Mouse (Mus musculus): ENCODE data around the gene Tmc5. TPM values are rescaled to one million over a fixed set of nuclear protein-coding genes. Genes with fewer than 3 reads are reported as not detected.

Gene Tmc5
- polyA plus RNA-seq, 1 experiment from 2014 or later = 0.19 TPM

DNA sequence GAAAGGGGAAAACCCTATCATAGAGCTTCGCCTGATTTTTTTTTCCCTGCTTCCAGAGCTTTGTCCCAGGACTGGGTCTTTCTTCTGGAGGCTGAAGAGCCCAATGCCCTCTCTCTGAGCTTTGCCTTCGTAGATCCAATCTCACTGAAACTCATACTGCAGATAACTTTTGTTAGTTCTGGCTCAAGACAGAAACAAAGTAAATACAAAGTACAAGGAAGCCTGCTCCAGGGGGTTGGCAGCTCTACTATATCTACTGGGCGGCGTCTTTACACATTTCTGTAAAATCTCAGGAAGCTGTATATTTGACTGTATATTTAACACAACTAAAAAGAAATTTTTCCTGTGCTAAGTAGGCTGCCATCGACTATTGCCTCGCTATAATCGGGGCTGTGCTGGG lies 13.3 kb upstream of the Tmc5 start:
- Histone ChIP-seq H3K36me3 (ENCODE audit: control insufficient read depth, insufficient read depth, low read length) (no peaks in the 10 kb centered on the region), H3K9ac (replicated peaks; ENCODE audit: low read depth, low read length) (no peak overlapping the region), H3K9me3 (ENCODE audit: control insufficient read depth, low read length) (no peaks in the 10 kb centered on the region), H3K27ac (ENCODE audit: low read depth, low read length) (no peak overlapping the region), H3K4me2 (ENCODE audit: low read depth, low read length) (peak overlapping the region; percentile 71), H3K27me3 (ENCODE audit: control insufficient read depth, insufficient read depth, low read length) (no peaks in the 10 kb centered on the region), H3K4me1 (ENCODE audit: control insufficient read depth, insufficient read depth, low read length) (no peaks in the 10 kb centered on the region), H3K4me3 (ENCODE audit: low read depth, low read length) (peak overlapping the region; percentile 68)
- no peak for ATAC-seq (ENCODE audit: low read depth)
- WGBS = 17% methylated on average over 7 of the region's 7 CpGs

DNA sequence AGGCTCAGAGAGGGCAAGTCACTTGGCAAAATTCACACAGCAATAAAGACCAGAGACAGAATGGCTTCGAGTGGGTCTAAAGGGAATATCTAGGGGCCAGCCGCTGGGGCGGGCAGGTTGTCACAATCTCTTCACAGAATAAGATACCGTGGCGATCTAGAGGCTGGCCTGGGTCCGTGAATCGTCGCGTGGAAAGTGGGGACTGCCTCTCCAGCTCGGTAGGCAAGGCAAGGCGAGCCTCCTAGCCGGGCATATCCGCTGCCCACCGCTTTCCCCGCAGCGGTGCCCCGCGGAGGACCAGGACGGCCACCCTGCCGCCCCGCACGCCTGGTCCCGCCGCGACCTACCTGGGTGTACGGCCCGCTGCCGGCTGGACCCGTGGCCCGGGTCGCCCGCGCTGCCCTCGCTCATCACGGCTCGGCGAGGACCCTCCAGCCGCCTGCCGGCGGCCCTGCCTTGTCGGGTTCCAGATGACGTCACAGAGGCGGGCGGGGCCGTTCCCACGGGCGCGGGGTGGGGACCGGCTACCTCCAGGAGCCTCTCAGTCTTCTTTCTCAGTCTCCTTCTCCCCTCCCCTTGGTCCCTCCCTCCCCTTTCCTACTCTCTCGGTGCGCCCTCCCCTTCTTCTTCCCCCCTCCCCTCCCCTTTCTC lies 12.7 kb upstream of the Tmc5 start, which contains the start of gene Tmc7:
Gene Tmc7, minus strand, starts transcription at position 480 of the 651 bp plus-strand sequence.
- Histone ChIP-seq H3K36me3 (ENCODE audit: control insufficient read depth, insufficient read depth, low read length) (no peaks in the 10 kb centered on the region), H3K27me3 (ENCODE audit: control insufficient read depth, insufficient read depth, low read length) (no peaks in the 10 kb centered on the region), H3K9me3 (ENCODE audit: control insufficient read depth, low read length) (no peaks in the 10 kb centered on the region), H3K4me1 (ENCODE audit: control insufficient read depth, insufficient read depth, low read length) (no peaks in the 10 kb centered on the region), H3K4me3 (ENCODE audit: low read depth, low read length) (peak within 1 kb of the TSS; percentile 68), H3K4me2 (ENCODE audit: low read depth, low read length) (peak within 1 kb of the TSS; percentile 71), H3K27ac (ENCODE audit: low read depth, low read length) (peak within 1 kb of the TSS; percentile 48), H3K9ac (replicated peaks; ENCODE audit: low read depth, low read length) (peak within 1 kb of the TSS; percentile 75)
- under 1% methylated on average over 40 of the region's 51 CpGs for WGBS
- peak; percentile 93 for ATAC-seq (ENCODE audit: low read depth)

DNA sequence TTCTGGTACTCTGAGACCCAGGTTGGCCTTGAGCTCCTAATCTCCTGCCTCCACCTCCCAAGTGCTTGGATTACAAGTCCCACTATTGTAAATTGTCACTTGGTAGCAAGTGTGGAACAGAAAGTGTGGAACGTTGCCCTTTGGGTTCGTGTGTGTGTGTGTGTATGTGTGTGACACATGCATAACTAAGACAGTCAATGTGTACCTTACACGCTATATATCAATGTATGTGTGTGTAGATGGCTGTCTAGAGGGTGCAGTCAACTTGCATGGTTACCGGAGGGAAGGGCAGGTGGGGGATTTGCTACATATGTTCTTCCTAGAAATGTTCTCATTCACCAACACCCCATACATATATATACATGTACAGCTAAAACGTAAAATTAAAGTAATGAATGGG lies 12.2 kb upstream of the Tmc5 start:
- Histone ChIP-seq H3K36me3 (ENCODE audit: control insufficient read depth, insufficient read depth, low read length) (no peaks in the 10 kb centered on the region), H3K4me2 (ENCODE audit: low read depth, low read length) (peak overlapping the region; percentile 71; the same call in 1 of the 2 replicates), H3K4me3 (ENCODE audit: low read depth, low read length) (peak overlapping the region; percentile 68; the same call in 1 of the 2 replicates), H3K9me3 (ENCODE audit: control insufficient read depth, low read length) (no peaks in the 10 kb centered on the region), H3K27ac (ENCODE audit: low read depth, low read length) (no peak overlapping the region), H3K4me1 (ENCODE audit: control insufficient read depth, insufficient read depth, low read length) (no peaks in the 10 kb centered on the region), H3K27me3 (ENCODE audit: control insufficient read depth, insufficient read depth, low read length) (no peaks in the 10 kb centered on the region), H3K9ac (replicated peaks; ENCODE audit: low read depth, low read length) (peak overlapping the region; percentile 75; the same call in 1 of the 2 replicates)
- no peak; the same call in 1 of the 2 replicates for ATAC-seq (ENCODE audit: low read depth)
- WGBS = 65% methylated on average over 5 of the region's 5 CpGs

DNA sequence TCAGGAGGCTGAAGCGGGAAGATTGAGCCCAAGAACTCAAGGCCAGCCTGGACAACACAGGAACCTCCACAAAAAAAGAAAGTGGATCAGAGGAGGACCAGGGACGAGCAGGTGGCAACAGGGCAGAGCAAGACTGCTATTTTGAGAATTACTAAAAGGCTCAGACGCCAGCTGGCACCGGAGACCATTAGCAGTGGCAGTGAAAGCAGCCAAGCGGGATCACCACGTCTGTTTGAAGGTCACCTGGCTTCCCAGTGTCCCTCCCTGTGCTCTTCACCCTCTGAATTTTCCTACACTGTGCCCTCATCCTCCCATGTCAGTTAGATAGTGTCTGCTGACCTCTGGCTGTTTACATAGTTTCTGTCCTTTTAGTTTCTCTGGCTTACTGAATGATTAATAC lies 11.2 kb upstream of the Tmc5 start:
- Histone ChIP-seq H3K9me3 (ENCODE audit: control insufficient read depth, low read length) (no peaks in the 10 kb centered on the region), H3K36me3 (ENCODE audit: control insufficient read depth, insufficient read depth, low read length) (no peaks in the 10 kb centered on the region), H3K9ac (replicated peaks; ENCODE audit: low read depth, low read length) (no peak overlapping the region), H3K4me1 (ENCODE audit: control insufficient read depth, insufficient read depth, low read length) (no peaks in the 10 kb centered on the region), H3K4me2 (ENCODE audit: low read depth, low read length) (no peak overlapping the region), H3K27me3 (ENCODE audit: control insufficient read depth, insufficient read depth, low read length) (no peaks in the 10 kb centered on the region), H3K27ac (ENCODE audit: low read depth, low read length) (no peak overlapping the region), H3K4me3 (ENCODE audit: low read depth, low read length) (no peak overlapping the region)
- WGBS = 52% methylated on average over 6 of the region's 6 CpGs
- ATAC-seq (ENCODE audit: low read depth) = no peak

DNA sequence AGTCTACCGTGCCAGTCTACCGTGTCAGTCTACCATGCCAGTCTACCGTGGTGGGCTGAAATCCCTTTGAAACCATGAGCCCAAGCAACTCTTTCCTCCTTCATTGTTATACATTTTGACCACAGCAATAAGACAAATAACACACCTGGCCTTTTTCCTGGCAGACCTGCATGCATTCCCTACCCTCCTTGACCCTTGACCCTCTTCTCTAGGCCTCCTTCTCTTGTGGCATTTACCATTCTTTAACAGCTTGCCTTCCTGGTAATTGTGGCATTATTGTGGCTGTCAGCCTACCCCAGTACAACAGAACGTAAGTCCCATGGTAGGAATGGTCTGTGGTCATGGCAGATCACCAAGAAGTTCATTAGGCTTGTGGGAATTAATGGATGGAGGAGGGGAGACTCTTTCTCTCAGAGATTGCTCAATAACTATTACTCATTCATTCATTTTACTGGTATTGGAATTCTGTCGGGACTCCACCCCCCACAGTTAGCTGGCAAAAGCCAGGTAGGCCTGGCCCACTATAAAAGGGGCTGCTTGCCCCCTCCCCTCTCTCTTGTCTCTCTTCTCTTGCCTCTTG lies 6.3 kb upstream of the Tmc5 start:
- Histone ChIP-seq H3K4me3 (ENCODE audit: low read depth, low read length) (no peak overlapping the region), H3K9me3 (ENCODE audit: control insufficient read depth, low read length) (no peaks in the 10 kb centered on the region), H3K27ac (ENCODE audit: low read depth, low read length) (no peak overlapping the region), H3K36me3 (ENCODE audit: control insufficient read depth, insufficient read depth, low read length) (no peaks in the 10 kb centered on the region), H3K4me2 (ENCODE audit: low read depth, low read length) (no peak overlapping the region), H3K27me3 (ENCODE audit: control insufficient read depth, insufficient read depth, low read length) (no peaks in the 10 kb centered on the region), H3K4me1 (ENCODE audit: control insufficient read depth, insufficient read depth, low read length) (peaks cover 9% of the 10 kb centered on the region), H3K9ac (replicated peaks; ENCODE audit: low read depth, low read length) (no peak overlapping the region)
- ATAC-seq (ENCODE audit: low read depth) = no peak
- WGBS = 89% methylated on average over 5 of the region's 5 CpGs

DNA sequence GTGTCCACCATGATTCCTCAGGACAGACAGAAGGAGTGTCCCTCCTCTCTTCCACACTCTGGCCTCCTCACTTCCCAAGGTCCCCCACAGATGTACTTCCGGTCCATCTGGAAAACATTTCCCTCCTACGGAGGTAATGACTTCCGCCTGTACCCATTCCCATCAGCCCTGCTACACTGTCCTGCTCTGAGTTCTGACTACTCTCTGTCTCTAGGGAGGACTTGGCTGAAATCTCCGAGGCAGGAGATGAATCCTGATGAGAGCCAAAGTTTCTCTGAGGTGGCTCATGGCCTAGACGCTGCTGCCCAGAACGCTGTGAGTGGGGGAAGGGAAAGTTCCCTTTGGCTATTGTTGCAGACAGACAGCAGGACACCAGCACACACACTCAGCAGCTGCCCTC lies 5.0 kb upstream of the Tmc5 start:
- no peaks in the 10 kb centered on the region for H3K27me3 ChIP-seq (ENCODE audit: control insufficient read depth, insufficient read depth, low read length)
- peaks cover 12% of the 10 kb centered on the region for H3K4me1 ChIP-seq (ENCODE audit: control insufficient read depth, insufficient read depth, low read length)
- 27% methylated on average over 6 of the region's 6 CpGs for WGBS
- no peak overlapping the region for H3K9ac ChIP-seq (replicated peaks; ENCODE audit: low read depth, low read length)
- H3K4me3 ChIP-seq (ENCODE audit: low read depth, low read length) = no peak overlapping the region
- no peak overlapping the region for H3K27ac ChIP-seq (ENCODE audit: low read depth, low read length)
- H3K9me3 ChIP-seq (ENCODE audit: control insufficient read depth, low read length) = no peaks in the 10 kb centered on the region
- no peaks in the 10 kb centered on the region for H3K36me3 ChIP-seq (ENCODE audit: control insufficient read depth, insufficient read depth, low read length)
- no peak for ATAC-seq (ENCODE audit: low read depth)
- H3K4me2 ChIP-seq (ENCODE audit: low read depth, low read length) = no peak overlapping the region

DNA sequence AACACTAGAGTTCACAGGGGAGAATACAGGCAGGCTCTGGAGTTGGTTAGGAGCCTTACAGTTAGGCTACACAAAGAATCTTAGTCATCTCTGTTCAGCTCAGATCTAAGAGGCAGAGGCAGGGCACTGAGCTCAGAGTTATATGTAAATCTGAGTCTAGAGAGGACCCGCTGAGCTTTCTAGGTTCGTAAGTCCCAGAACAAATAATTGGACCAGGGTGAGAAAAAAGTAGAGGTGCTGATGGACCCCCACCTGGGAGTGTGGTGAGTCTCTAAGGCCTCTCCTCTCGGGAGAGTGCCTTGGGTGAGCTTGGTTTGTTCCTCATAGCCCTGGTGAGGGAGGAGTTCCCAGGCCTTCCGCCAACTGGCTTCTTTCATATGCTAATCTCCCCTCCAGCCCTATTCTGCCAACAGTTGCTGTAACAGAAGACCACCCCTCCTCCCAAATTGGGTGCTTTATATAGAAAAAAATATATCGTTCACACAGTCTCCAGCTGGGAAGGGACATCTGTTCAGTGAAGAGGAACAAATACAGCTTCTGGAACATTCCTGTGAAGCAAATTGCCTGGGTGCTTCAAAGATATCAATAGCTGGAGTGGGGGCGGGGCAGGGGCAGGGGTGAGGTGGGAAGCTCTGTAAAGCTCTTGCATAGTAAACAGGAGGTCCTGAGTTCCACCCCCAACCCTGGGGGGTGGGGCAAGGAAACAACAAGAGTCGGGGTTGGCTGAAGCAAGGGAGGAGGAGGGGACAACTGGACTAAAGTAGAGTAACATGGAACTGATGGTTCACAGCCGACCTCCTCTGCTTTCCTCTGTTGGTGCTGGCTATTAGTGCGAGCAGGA lies 3.3 kb upstream of the Tmc5 start:
- peaks cover 14% of the 10 kb centered on the region for H3K4me1 ChIP-seq (ENCODE audit: control insufficient read depth, insufficient read depth, low read length)
- peak overlapping the region; percentile 74 for H3K27ac ChIP-seq (ENCODE audit: low read depth, low read length)
- no peak overlapping the region for H3K9ac ChIP-seq (replicated peaks; ENCODE audit: low read depth, low read length)
- ATAC-seq (ENCODE audit: low read depth) = peak; percentile 85
- H3K4me2 ChIP-seq (ENCODE audit: low read depth, low read length) = no peak overlapping the region
- H3K27me3 ChIP-seq (ENCODE audit: control insufficient read depth, insufficient read depth, low read length) = 0 out of 2 replicates have a peak, but pooled peaks cover 2% of the 10 kb centered on the region
- WGBS = 2% methylated on average over 9 of the region's 9 CpGs
- no peaks in the 10 kb centered on the region for H3K36me3 ChIP-seq (ENCODE audit: control insufficient read depth, insufficient read depth, low read length)
- no peak overlapping the region for H3K4me3 ChIP-seq (ENCODE audit: low read depth, low read length)
- H3K9me3 ChIP-seq (ENCODE audit: control insufficient read depth, low read length) = no peaks in the 10 kb centered on the region

DNA sequence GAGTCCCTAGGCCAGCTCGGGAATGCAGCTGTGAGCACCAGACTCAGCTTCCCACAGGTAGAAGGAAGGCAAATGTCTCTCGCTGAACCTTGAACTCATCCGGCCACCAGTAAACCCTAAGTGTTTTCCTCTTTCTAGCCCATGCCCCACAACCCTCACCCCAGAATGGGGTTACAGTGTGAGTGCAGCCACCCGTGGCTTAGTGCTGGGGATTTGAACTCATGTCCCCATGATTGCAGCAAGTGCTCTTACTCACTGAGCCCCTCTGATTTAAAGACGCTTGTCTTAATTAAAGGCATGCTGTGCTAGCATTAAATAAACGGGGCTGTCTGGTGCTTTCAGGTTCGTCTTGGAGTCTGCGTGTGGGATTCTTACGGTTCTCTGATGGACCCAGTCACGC lies 2.5 kb upstream of the Tmc5 start:
- ATAC-seq (ENCODE audit: low read depth) = no peak; the same call in 1 of the 2 replicates
- peak overlapping the region; percentile 69 for H3K27ac ChIP-seq (ENCODE audit: low read depth, low read length)
- peaks cover 14% of the 10 kb centered on the region for H3K4me1 ChIP-seq (ENCODE audit: control insufficient read depth, insufficient read depth, low read length)
- no peak overlapping the region for H3K4me3 ChIP-seq (ENCODE audit: low read depth, low read length)
- no peaks in the 10 kb centered on the region for H3K9me3 ChIP-seq (ENCODE audit: control insufficient read depth, low read length)
- H3K9ac ChIP-seq (replicated peaks; ENCODE audit: low read depth, low read length) = no peak overlapping the region
- no peaks in the 10 kb centered on the region for H3K36me3 ChIP-seq (ENCODE audit: control insufficient read depth, insufficient read depth, low read length)
- 34% methylated on average over 10 of the region's 10 CpGs for WGBS
- H3K4me2 ChIP-seq (ENCODE audit: low read depth, low read length) = no peak overlapping the region; the same call in 1 of the 2 replicates
- H3K27me3 ChIP-seq (ENCODE audit: control insufficient read depth, insufficient read depth, low read length) = 0 out of 2 replicates have a peak, but pooled peaks cover 2% of the 10 kb centered on the region

Measured in neural tube, embryonic 14.5 days (tissue).